Mouse (Mus musculus) cortical plate, adult 2 months (tissue): ENCODE data around the gene Ip6k3.

Experiments used
- CTCF ChIP-seq: fragments of 200-500 bp; IDR thresholded peaks from 2 replicates; pipeline ENCODE4 v1.5.1; 2011; ENCODE audit warnings: mild to moderate bottlenecking, control low read depth, low read length; ENCODE audit not compliant: insufficient read depth; ENCODE audit errors: extremely low read depth
- POLR2A ChIP-seq: fragments of 200-500 bp; IDR thresholded peaks from 2 replicates; pipeline ENCODE4 v1.6.1; 2011; ENCODE audit warnings: mild to moderate bottlenecking, low read length, control low read depth; ENCODE audit not compliant: insufficient read depth; ENCODE audit errors: extremely low read depth

GRCm38 (mm10) chr17:27121781-27122180 lies 45.8 kb downstream of the Ip6k3 start:
- no peak for TF ChIP-seq POLR2A
- TF ChIP-seq CTCF: no peak
